ENCODE assay signal across 9 mouse cellular contexts in the genomic region with DNA sequence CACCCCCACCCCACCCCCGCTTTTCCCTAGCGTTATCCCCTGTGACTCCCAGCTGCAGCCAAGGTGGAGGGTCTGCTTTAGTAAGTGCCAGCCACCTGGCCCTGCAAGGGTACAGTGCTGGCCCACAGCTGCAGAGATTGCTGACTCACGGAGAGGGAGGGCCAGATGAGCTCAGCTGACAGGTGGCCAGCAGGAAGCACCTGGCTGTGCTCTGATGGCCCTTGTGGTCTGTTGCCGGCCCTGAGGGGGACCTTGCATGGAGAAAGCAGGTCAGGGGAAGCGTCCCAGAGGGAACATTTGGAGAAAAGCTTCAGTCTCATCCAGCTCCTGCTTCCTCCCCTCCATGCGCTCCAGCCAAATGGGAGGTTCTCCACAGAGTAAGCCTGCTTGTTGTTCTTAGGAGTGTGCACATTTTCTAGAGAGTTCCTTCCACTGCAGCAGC.
DNase-seq lines count a peak whose midpoint lies in the region; ATAC-seq lines count a peak whose summit lies in the region.
"Had no signal": no experiment of that assay in that cellular context is flagged by ENCODE, and none has a peak within 500 bp of the region (broad histone marks: within the 10 kb centered on the region; RNA-seq: fewer than 3 reads in every experiment).

No protein-coding gene starts in this region.

- H3K9me3 ChIP-seq in neural tube, embryonic 12.5 days, result no peaks in the 10 kb centered on the region
- H3K9me3 ChIP-seq in embryonic facial prominence, embryonic 14.5 days (ENCODE audit: control insufficient read depth, low read length), result 0 out of 2 replicates have a peak, but pooled peaks cover 5% of the 10 kb centered on the region
- no peaks in the 10 kb centered on the region for H3K9me3 ChIP-seq in intestine, embryonic 15.5 days
- H3K9me3 ChIP-seq: liver, embryonic 13.5 days had no signal

- no peak overlapping the region for H3K4me2 ChIP-seq in neural tube, embryonic 12.5 days (replicated peaks)
- no peak overlapping the region for H3K4me2 ChIP-seq in embryonic facial prominence, embryonic 14.5 days (ENCODE audit: low read depth, low read length)
- H3K4me2 ChIP-seq in intestine, embryonic 15.5 days (replicated peaks), result peak overlapping the region; percentile 20
- H3K4me2 ChIP-seq: liver, embryonic 13.5 days had no signal

- no peaks in the 10 kb centered on the region for H3K27me3 ChIP-seq in neural tube, embryonic 12.5 days (replicated peaks)
- no peaks in the 10 kb centered on the region for H3K27me3 ChIP-seq in embryonic facial prominence, embryonic 14.5 days (replicated peaks; ENCODE audit: control insufficient read depth, insufficient read depth, low read length)
- no peaks in the 10 kb centered on the region for H3K27me3 ChIP-seq in intestine, embryonic 15.5 days (replicated peaks)
- H3K27me3 ChIP-seq: liver, embryonic 13.5 days had no signal

- H3K4me3 ChIP-seq in neural tube, embryonic 12.5 days, result no peak overlapping the region
- no peak overlapping the region for H3K4me3 ChIP-seq in embryonic facial prominence, embryonic 14.5 days (ENCODE audit: low read depth, low read length)
- H3K4me3 ChIP-seq in intestine, embryonic 15.5 days (replicated peaks), result no peak overlapping the region
- H3K4me3 ChIP-seq: liver, embryonic 13.5 days had no signal

- no peak overlapping the region for H3K9ac ChIP-seq in neural tube, embryonic 12.5 days
- no peak overlapping the region for H3K9ac ChIP-seq in embryonic facial prominence, embryonic 14.5 days (ENCODE audit: low read depth, low read length)
- H3K9ac ChIP-seq in intestine, embryonic 15.5 days, result no peak overlapping the region
- H3K9ac ChIP-seq: liver, embryonic 13.5 days had no signal

- no peak overlapping the region for H3K27ac ChIP-seq in neural tube, embryonic 12.5 days
- no peak overlapping the region for H3K27ac ChIP-seq in embryonic facial prominence, embryonic 14.5 days (replicated peaks; ENCODE audit: low read depth, low read length)
- no peak overlapping the region for H3K27ac ChIP-seq in intestine, embryonic 15.5 days
- H3K27ac ChIP-seq: liver, embryonic 13.5 days had no signal

- 0 out of 2 replicates have a peak, but pooled peaks have one; percentile 13 for ATAC-seq in neural tube, embryonic 12.5 days (ENCODE audit: low FRiP score, low read depth)
- peak; percentile 84 for ATAC-seq in embryonic facial prominence, embryonic 14.5 days (ENCODE audit: low read depth)
- peak; percentile 75 for ATAC-seq in intestine, embryonic 15.5 days
- no peak for ATAC-seq in megakaryocyte, adult 5-6 weeks (ENCODE audit: poor library complexity, severe bottlenecking)

- H3K4me1 ChIP-seq in neural tube, embryonic 12.5 days, result no peaks in the 10 kb centered on the region
- H3K4me1 ChIP-seq in embryonic facial prominence, embryonic 14.5 days (ENCODE audit: control insufficient read depth, insufficient read depth, low read length), result no peaks in the 10 kb centered on the region
- H3K4me1 ChIP-seq in intestine, embryonic 15.5 days (replicated peaks), result peaks cover 5% of the 10 kb centered on the region
- H3K4me1 ChIP-seq: liver, embryonic 13.5 days had no signal

- WGBS in neural tube, embryonic 12.5 days, result 26% methylated on average over 6 of the region's 6 CpGs
- 10% methylated on average over 6 of the region's 6 CpGs for WGBS in embryonic facial prominence, embryonic 14.5 days
- WGBS in intestine, embryonic 15.5 days, result 19% methylated on average over 6 of the region's 6 CpGs

- no peaks in the 10 kb centered on the region for H3K36me3 ChIP-seq in neural tube, embryonic 12.5 days
- H3K36me3 ChIP-seq in embryonic facial prominence, embryonic 14.5 days (ENCODE audit: control insufficient read depth, insufficient read depth, low read length), result no peaks in the 10 kb centered on the region
- no peaks in the 10 kb centered on the region for H3K36me3 ChIP-seq in intestine, embryonic 15.5 days
- H3K36me3 ChIP-seq: liver, embryonic 13.5 days had no signal

- no peak for DNase-seq in neural tube, embryonic 10.5 days (ENCODE audit: extremely low spot score, low spot score)
- peak; percentile 65 for DNase-seq in embryonic facial prominence, embryonic 14.5 days (ENCODE audit: low spot score)
- DNase-seq in mesoderm, embryonic 11.5 days (ENCODE audit: low read depth, low spot score), result peak; percentile 32
- DNase-seq in T-cell, adult 2 months (ENCODE audit: low spot score), result no peak
- no peak for DNase-seq in Muller cell, postnatal 12 days (ENCODE audit: inconsistent ontology term)
- DNase-seq: liver, embryonic 13.5 days had no signal

Comparison
In these comparisons a context has a peak if more than half of its experiments do, and no peak if none do; other contexts are left out.
1. DNase-seq: peak in embryonic facial prominence, embryonic 14.5 days (single experiment) and mesoderm, embryonic 11.5 days (single experiment); none in neural tube, embryonic 10.5 days (single experiment), T-cell, adult 2 months (single experiment) and Muller cell, postnatal 12 days (single experiment).